Mouse (Mus musculus) liver, adult (tissue): ENCODE data around the gene Arrdc4.

ENCODE experiments used
- GATA4 ChIP-seq: IDR thresholded peaks from 2 replicates; pipeline ENCODE4 v1.6.1; 2014; ENCODE audit warnings: mild to moderate bottlenecking, low read length; ENCODE audit not compliant: insufficient replicate concordance

Gene Arrdc4

GRCm38 (mm10) chr7:68748761-68749635, at the start of gene Arrdc4:
Gene Arrdc4 (minus strand): TSS chr7:68749241.
- TF ChIP-seq GATA4 = 0 out of 2 replicates have a peak, but pooled peaks have one; percentile 36

GRCm38 (mm10) chr7:68795578-68795977, 46.5 kb upstream of the Arrdc4 start:
- TF ChIP-seq GATA4 = no peak

DNA sequence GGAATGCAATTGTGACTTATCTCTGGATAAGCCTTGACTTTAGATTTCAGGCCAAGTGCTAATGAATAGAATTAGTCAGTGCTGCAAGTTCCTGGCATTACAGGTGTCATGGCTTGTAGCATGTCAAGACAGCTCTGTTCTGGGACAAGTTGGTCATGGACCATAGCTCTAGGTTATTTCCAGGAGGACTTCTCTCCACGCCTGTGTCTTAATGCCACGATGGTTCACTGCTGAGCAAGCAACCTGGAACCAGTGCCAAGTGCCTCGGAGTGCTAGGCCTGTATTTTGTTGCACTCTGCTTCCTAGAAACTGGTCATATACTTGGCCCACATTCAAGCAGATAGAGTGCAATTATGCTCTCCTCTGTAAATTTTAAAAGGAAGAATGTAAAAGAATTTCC, 39.7 kb upstream of the Arrdc4 start:
- TF ChIP-seq GATA4 = no peak

DNA sequence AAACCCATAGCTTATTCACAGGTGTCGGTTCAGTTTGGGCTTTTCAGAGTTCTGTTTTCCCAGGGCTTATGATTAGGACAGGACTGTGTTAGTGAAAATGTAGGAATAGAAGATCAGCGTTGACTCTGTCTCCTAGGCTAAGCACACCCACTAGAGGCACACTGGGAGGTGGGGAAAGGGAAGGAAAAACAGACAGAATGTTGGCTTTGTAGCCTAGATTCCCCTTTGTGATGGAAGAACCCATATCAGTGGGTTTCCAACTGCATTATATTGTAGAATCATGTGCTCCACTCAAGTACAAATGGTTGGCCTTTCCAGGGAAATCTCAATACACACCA, 22.7 kb upstream of the Arrdc4 start:
- TF ChIP-seq GATA4 = no peak

DNA sequence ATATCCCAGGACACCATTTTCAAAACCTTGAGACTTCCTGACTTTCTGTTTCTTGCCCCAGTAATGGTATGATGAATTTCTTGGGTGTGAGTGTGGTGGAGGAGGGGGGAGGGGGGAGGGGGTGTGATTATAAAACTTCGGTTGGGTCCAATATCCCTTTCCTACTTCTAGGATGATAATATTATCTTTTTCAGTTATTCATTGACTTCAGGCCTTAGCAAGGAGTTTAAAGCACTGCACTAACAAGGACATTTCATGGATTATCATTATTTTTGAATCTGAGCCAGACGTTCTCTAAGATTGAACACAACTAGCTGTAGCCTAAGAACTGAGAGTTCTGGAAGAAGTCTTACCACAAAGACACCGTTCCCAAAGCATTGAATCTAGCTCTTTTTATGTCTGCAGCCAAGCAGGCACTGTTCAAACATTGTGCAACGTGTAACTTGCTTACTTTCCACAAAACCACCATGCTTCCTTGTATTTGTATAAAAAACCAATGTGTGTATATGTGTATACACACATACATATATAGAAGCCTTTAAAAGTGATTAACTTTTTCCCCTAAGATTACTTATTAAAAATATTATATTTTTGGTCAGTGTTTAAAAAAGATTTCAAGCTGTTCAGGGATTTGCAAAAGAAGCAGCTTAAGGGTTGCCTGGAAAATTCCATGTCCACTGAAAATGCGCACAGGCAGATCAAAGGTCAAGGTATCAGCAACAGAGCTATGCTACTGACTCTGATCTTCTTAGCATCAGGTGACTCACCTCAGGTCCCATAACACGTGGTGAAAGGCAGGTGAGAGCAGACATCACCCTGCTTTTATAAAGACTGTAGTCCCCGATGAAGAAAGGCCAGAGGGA, 22.1 kb upstream of the Arrdc4 start:
- no peak for TF ChIP-seq GATA4

GRCm38 (mm10) chr7:68765926-68766325, 16.9 kb upstream of the Arrdc4 start:
- TF ChIP-seq GATA4 = no peak

DNA sequence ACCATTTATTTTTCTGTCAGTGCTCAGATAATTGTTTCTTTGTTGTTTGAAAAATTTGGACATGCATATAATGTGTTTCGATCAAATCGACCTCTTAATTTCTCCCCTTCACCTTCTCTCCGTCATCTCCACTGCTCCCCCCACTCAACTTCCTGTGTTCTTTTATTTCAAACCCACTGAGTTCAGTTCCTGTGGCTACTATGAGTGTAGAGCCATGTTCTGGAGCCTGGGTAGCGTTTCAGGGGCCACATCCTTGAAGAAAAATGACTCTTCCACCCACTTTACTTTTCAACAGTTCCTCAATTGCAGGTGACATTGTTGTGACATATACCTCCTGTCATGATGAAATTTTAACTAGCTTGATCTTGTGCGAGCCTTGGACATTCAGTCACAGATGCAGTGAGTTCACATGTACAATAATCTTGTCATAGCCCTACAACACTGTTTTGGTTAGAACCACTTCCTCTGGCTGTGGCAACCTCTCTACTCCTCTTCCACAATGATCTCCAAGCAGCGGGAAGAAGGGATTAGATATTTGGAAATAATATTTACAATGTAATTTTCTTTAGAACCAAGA, 10.2 kb upstream of the Arrdc4 start:
- no peak for TF ChIP-seq GATA4

DNA sequence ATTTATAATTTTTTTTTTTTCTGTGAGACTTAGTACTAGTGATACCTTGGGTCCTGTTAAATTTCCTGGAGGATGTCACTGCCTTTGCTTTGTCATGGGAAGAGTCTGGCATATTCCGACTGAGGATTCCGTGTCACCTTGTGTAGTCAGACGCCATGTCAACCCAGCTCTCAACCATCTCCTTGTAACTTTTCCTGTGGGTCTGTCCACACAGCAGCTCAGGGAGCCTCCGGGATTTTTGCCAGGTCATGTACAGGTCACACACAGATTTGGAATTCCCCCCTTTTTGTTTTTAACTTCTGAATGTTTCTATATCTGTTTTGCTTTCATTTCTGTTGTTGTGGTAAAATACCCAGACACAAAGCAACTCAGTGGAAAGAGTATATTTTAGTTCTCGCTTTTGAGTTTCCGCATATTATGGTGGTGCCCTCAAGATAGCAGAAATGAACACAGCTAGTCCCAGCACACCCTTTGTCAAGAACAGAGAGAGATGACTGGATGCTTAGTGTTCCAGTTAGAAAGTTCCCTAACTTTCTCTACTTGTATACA, 7.7 kb upstream of the Arrdc4 start:
- TF ChIP-seq GATA4 = no peak

- no peak for TF ChIP-seq GATA4
Measured at GRCm38 (mm10) chr7:68749919-68750318, 878 bp upstream of the Arrdc4 start.

DNA sequence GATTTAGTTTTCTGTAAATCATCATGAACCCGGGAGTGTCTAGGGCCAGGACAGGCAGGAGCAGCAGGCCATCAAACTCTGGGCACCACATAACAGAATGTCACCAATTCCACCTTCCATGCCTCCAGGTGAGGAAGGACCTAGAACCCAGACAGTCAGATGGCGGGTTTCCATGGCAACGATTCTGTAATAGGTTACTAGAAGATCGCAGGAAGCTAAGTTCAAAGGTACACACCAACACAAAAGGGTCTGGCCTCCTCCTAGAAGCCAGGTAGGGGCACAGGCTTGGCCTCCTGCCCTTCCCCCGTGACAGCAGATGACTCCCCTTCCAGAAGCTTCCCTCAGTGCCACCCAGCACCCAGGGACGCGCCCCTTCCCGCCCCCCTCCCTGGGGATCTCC, 680 bp downstream of the Arrdc4 start:
- no peak for TF ChIP-seq GATA4

- TF ChIP-seq GATA4 = no peak
Measured at GRCm38 (mm10) chr7:68744616-68745015, 4.4 kb downstream of the Arrdc4 start.

GRCm38 (mm10) chr7:68744206-68744605, 4.8 kb downstream of the Arrdc4 start:
- TF ChIP-seq GATA4 = no peak

DNA sequence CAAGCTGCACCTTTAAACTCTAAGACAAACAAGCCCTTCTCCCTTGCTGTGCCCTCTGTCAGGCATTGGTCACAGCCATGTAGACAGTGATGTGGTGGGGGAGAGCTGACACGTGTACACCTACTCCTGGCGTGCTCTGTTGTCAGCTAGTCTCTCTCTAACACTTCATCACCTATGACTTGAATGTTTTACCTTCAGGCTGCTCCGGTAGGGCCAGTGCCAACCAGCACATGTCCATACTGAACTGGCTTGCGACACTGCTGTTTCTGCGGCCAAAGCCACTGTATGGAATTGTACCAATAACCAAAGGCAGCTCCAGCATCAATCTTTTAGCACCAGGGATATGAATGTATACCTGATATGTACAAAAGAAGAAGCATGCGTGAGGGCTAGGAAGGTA, 8.3 kb downstream of the Arrdc4 start:
- TF ChIP-seq GATA4 = no peak

GRCm38 (mm10) chr7:68738676-68739399, 10.2 kb downstream of the Arrdc4 start:
- no peak for TF ChIP-seq GATA4

GRCm38 (mm10) chr7:68726380-68726779, 22.7 kb downstream of the Arrdc4 start:
- no peak for TF ChIP-seq GATA4
